In genomic region chr11:62605619-62606298, GRCm38 (mm10) we compare ENCODE assay signal across 8 mouse cellular contexts. TPM values are rescaled to one million over a fixed set of nuclear protein-coding genes. Genes with fewer than 3 reads are reported as not detected.
A peak's percentile ranks its signal among the peaks of the same experiment; 100 is the strongest.
DNase-seq lines count a peak whose midpoint lies in the region; ATAC-seq lines count a peak whose summit lies in the region.

No protein-coding gene starts in this region.

- H3K9me3 ChIP-seq in lung, embryonic 15.5 days: no peaks in the 10 kb centered on the region
- H3K9me3 ChIP-seq in forebrain, embryonic 11.5 days (ENCODE audit: control insufficient read depth, low read length): no peaks in the 10 kb centered on the region
- no peaks in the 10 kb centered on the region for H3K9me3 ChIP-seq in stomach, embryonic 16.5 days (replicated peaks; ENCODE audit: control insufficient read depth, low read length)

- 40% methylated on average over 10 of the region's 10 CpGs for WGBS in lung, embryonic 15.5 days
- 41% methylated on average over 10 of the region's 10 CpGs for WGBS in forebrain, embryonic 11.5 days
- WGBS in stomach, embryonic 16.5 days: 44% methylated on average over 10 of the region's 10 CpGs

- H3K4me3 ChIP-seq in lung, embryonic 15.5 days: 0 out of 2 replicates have a peak overlapping the region, but pooled peaks have one; percentile 3
- H3K4me3 ChIP-seq in forebrain, embryonic 11.5 days (ENCODE audit: low read depth, low read length): peak overlapping the region; percentile 97
- 0 out of 2 replicates have a peak overlapping the region, but pooled peaks have one; percentile 61 for H3K4me3 ChIP-seq in stomach, embryonic 16.5 days (replicated peaks; ENCODE audit: low read length)

- 0 out of 2 replicates have a peak, but pooled peaks have one; percentile 4 for ATAC-seq in lung, embryonic 15.5 days (ENCODE audit: borderline replicate concordance, extremely low read depth, low FRiP score, low TSS enrichment)
- ATAC-seq in forebrain, embryonic 11.5 days (replicated peaks; ENCODE audit: low FRiP score): no peak
- no peak for ATAC-seq in stomach, embryonic 16.5 days (ENCODE audit: insufficient read depth, low FRiP score)

- H3K27me3 ChIP-seq in lung, embryonic 15.5 days: no peaks in the 10 kb centered on the region
- no peaks in the 10 kb centered on the region for H3K27me3 ChIP-seq in forebrain, embryonic 11.5 days (ENCODE audit: control insufficient read depth, insufficient read depth, low read length)
- no peaks in the 10 kb centered on the region for H3K27me3 ChIP-seq in stomach, embryonic 16.5 days (ENCODE audit: control insufficient read depth, insufficient read depth, low read length)

- no peak for DNase-seq in lung, postnatal 36 days
- DNase-seq in forebrain, embryonic 11.5 days (ENCODE audit: low spot score): no peak
- DNase-seq in liver: peak; percentile 40
- no peak for DNase-seq in ovary, postnatal 36 days (ENCODE audit: low spot score)
- no peak for DNase-seq in kidney, postnatal 4 days
- no peak for DNase-seq in spleen, postnatal 14 days (ENCODE audit: low spot score in 2 of 2)

- H3K4me2 ChIP-seq in lung, embryonic 15.5 days: peak overlapping the region; percentile 68
- peak overlapping the region; percentile 81; the same call in 1 of the 2 replicates for H3K4me2 ChIP-seq in forebrain, embryonic 11.5 days (ENCODE audit: low read depth, low read length, severe bottlenecking)
- H3K4me2 ChIP-seq in stomach, embryonic 16.5 days (ENCODE audit: low read depth, low read length): peak overlapping the region; percentile 64

- peaks cover 32% of the 10 kb centered on the region for H3K4me1 ChIP-seq in lung, embryonic 15.5 days
- H3K4me1 ChIP-seq in forebrain, embryonic 11.5 days (replicated peaks; ENCODE audit: control insufficient read depth, insufficient read depth, low read length): peaks cover 18% of the 10 kb centered on the region
- H3K4me1 ChIP-seq in stomach, embryonic 16.5 days (ENCODE audit: control insufficient read depth, insufficient read depth, low read length): peaks cover 27% of the 10 kb centered on the region

- peaks cover 57% of the 10 kb centered on the region for H3K36me3 ChIP-seq in lung, embryonic 15.5 days
- peaks cover 13% of the 10 kb centered on the region for H3K36me3 ChIP-seq in forebrain, embryonic 11.5 days (ENCODE audit: control insufficient read depth, insufficient read depth, low read length)
- peaks cover 25% of the 10 kb centered on the region for H3K36me3 ChIP-seq in stomach, embryonic 16.5 days (ENCODE audit: control insufficient read depth, insufficient read depth, low read length)

- no peak overlapping the region for H3K9ac ChIP-seq in lung, embryonic 15.5 days
- H3K9ac ChIP-seq in forebrain, embryonic 11.5 days (ENCODE audit: low read length): peak overlapping the region; percentile 99
- peak overlapping the region; percentile 60 for H3K9ac ChIP-seq in stomach, embryonic 16.5 days (ENCODE audit: low read length)

- H3K27ac ChIP-seq in lung, embryonic 15.5 days: peak overlapping the region; percentile 34; the same call in 1 of the 2 replicates
- peak overlapping the region; percentile 21; the same call in 1 of the 2 replicates for H3K27ac ChIP-seq in forebrain, embryonic 11.5 days (ENCODE audit: low read depth, low read length)
- H3K27ac ChIP-seq in stomach, embryonic 16.5 days (ENCODE audit: low read length): peak overlapping the region; percentile 31

RNA-seq across cellular contexts. Expression of gene Trpv2, which starts 31.5 kb away (rescaled TPM):
- polyA plus RNA-seq in lung, embryonic 15.5 days (2015; fragmentation: Nextera tagmentation; extraction: Ambion mirVana): 4.6 and 5.5 TPM in 2 replicates
- polyA plus RNA-seq in forebrain, embryonic 11.5 days (2014; fragmentation: Nextera tagmentation; extraction: Ambion mirVana): 3.0 and 3.1 TPM in 2 replicates
- 20.9 and 22.2 TPM in 2 replicates for polyA plus RNA-seq in stomach, embryonic 16.5 days (2015; fragmentation: Nextera tagmentation; extraction: Ambion mirVana)

RNA-seq across cellular contexts. Expression of gene Lrrc75a, which starts 42.6 kb away (rescaled TPM):
- polyA plus RNA-seq in lung, embryonic 15.5 days (2015; fragmentation: Nextera tagmentation; extraction: Ambion mirVana): 12.6 and 13.0 TPM in 2 replicates
- polyA plus RNA-seq in forebrain, embryonic 11.5 days (2014; fragmentation: Nextera tagmentation; extraction: Ambion mirVana): 14.3 and 20.7 TPM in 2 replicates
- polyA plus RNA-seq in stomach, embryonic 16.5 days (2015; fragmentation: Nextera tagmentation; extraction: Ambion mirVana): 5.3 and 5.6 TPM in 2 replicates

RNA-seq across cellular contexts. Expression of gene Mmgt2, which starts 42.7 kb away (rescaled TPM):
- 40.9 and 42.1 TPM in 2 replicates for polyA plus RNA-seq in lung, embryonic 15.5 days (2015; fragmentation: Nextera tagmentation; extraction: Ambion mirVana)
- polyA plus RNA-seq in forebrain, embryonic 11.5 days (2014; fragmentation: Nextera tagmentation; extraction: Ambion mirVana): 37.8 and 41.1 TPM in 2 replicates
- polyA plus RNA-seq in stomach, embryonic 16.5 days (2015; fragmentation: Nextera tagmentation; extraction: Ambion mirVana): 39.6 and 42.1 TPM in 2 replicates

RNA-seq across cellular contexts. Expression of gene Ubb, which starts 54.8 kb away (rescaled TPM):
- polyA plus RNA-seq in lung, embryonic 15.5 days (2015; fragmentation: Nextera tagmentation; extraction: Ambion mirVana): 3,157 and 3,186 TPM in 2 replicates
- polyA plus RNA-seq in forebrain, embryonic 11.5 days (2014; fragmentation: Nextera tagmentation; extraction: Ambion mirVana): 3,283 and 3,484 TPM in 2 replicates
- 2,665 and 2,674 TPM in 2 replicates for polyA plus RNA-seq in stomach, embryonic 16.5 days (2015; fragmentation: Nextera tagmentation; extraction: Ambion mirVana)

Comparison
In these comparisons a context has a peak if more than half of its experiments do, and no peak if none do; other contexts are left out.
1. H3K4me3 ChIP-seq: peak in every context shown above with its lines; median percentile 97 in forebrain, embryonic 11.5 days; 61 in stomach, embryonic 16.5 days; 3 in lung, embryonic 15.5 days.